Mouse (Mus musculus) MEL (cell line): ENCODE measurements around the gene Lrp3. TPM values are rescaled to one million over a fixed set of nuclear protein-coding genes. Genes with fewer than 3 reads are reported as not detected.
A peak's percentile ranks its signal among the peaks of the same experiment; 100 is the strongest.

Experiments
- DNase-seq: peaks from one replicate; pipeline ENCODE4 v3.0.0; 2011; ENCODE audit warnings: low read depth, low spot score
- H3K27ac ChIP-seq: 2 replicates; pipeline ENCODE4 v1.5.1; 2012; ENCODE audit warnings: low read depth, mild to moderate bottlenecking, control low read depth, low read length, moderate library complexity; ENCODE audit not compliant: control insufficient read depth
- H3K27me3 ChIP-seq, 2 experiments: fragments of 150-350 bp in 1 of 2; sonication (generic) in 1 of 2; 2 replicates each; pipeline ENCODE4 v1.6.1; 2012; ENCODE audit warnings: low read length in 2 of 2, mild to moderate bottlenecking in 2 of 2, improper control_type of control experiment in 1 of 2, moderate library complexity in 1 of 2; ENCODE audit not compliant: insufficient read depth in 2 of 2, control insufficient read depth in 1 of 2
- H3K36me3 ChIP-seq, 2 experiments: 2 replicates each; pipeline ENCODE4 v1.6.1; 2012 to 2014; ENCODE audit warnings: low read length in 2 of 2, improper control_type of control experiment in 1 of 2, inconsistent platforms in 1 of 2, mild to moderate bottlenecking in 1 of 2; ENCODE audit not compliant: insufficient read depth in 2 of 2, control insufficient read depth in 1 of 2
- H3K4me1 ChIP-seq, 2 experiments: fragments of 150-350 bp in 1 of 2; sonication (generic) in 1 of 2; 2 replicates each; pipeline ENCODE4 v1.6.1; 2012; ENCODE audit warnings: low read length in 2 of 2, improper control_type of control experiment in 1 of 2, mild to moderate bottlenecking in 1 of 2; ENCODE audit not compliant: insufficient read depth in 2 of 2, control insufficient read depth in 1 of 2
- H3K4me3 ChIP-seq, 2 experiments: fragments of 150-350 bp in 1 of 2; sonication (generic) in 1 of 2; 2 replicates each; pipeline ENCODE4 v1.5.1; 2012; ENCODE audit warnings: low read depth in 2 of 2, low read length in 2 of 2, mild to moderate bottlenecking in 2 of 2, moderate library complexity in 2 of 2, control low read depth in 1 of 2, improper control_type of control experiment in 1 of 2; ENCODE audit not compliant: control insufficient read depth in 1 of 2, insufficient read depth in 1 of 2
- H3K79me2 ChIP-seq: 2 replicates; pipeline ENCODE4 v1.6.1; 2012; ENCODE audit warnings: mild to moderate bottlenecking, low read length, moderate library complexity; ENCODE audit not compliant: control insufficient read depth, poor library complexity, insufficient read depth
- H3K9ac ChIP-seq: 2 replicates; pipeline ENCODE4 v1.6.1; 2012; ENCODE audit warnings: low read depth, mild to moderate bottlenecking, control low read depth, low read length, moderate library complexity; ENCODE audit not compliant: control insufficient read depth, poor library complexity, severe bottlenecking
- H3K9me3 ChIP-seq: fragments of 150-350 bp; sonication (generic); replicated peaks from 2 replicates; pipeline ENCODE4 v1.6.1; 2012; ENCODE audit warnings: mild to moderate bottlenecking, low read length, improper control_type of control experiment, moderate library complexity; ENCODE audit not compliant: insufficient read depth
- BHLHE40 ChIP-seq: IDR thresholded peaks from 2 replicates; pipeline ENCODE4 v1.6.1; 2012; ENCODE audit warnings: low read depth, mild to moderate bottlenecking, inconsistent platforms, low read length, improper control_type of control experiment, borderline replicate concordance
- E2F4 ChIP-seq: IDR thresholded peaks from 2 replicates; pipeline ENCODE4 v1.6.1; 2011; ENCODE audit warnings: low read depth, low read length, improper control_type of control experiment, borderline replicate concordance
- ELF1 ChIP-seq: IDR thresholded peaks from 2 replicates; pipeline ENCODE4 v1.6.1; 2014; ENCODE audit warnings: low read depth, mild to moderate bottlenecking, inconsistent platforms, low read length, improper control_type of control experiment, moderate library complexity
- EP300 ChIP-seq, 2 experiments: IDR thresholded peaks; 2 replicates each; pipeline ENCODE4 v1.6.1; 2011; ENCODE audit warnings: improper control_type of control experiment in 2 of 2, low read length in 2 of 2, low read depth in 1 of 2, mild to moderate bottlenecking in 1 of 2
- ETS1 ChIP-seq: IDR thresholded peaks from 2 replicates; pipeline ENCODE4 v1.6.1; 2012; ENCODE audit warnings: low read depth, mild to moderate bottlenecking, inconsistent platforms, low read length, improper control_type of control experiment, moderate library complexity
- GATA1 ChIP-seq: IDR thresholded peaks from 2 replicates; pipeline ENCODE4 v1.6.1; 2011; ENCODE audit warnings: low read depth, low read length, improper control_type of control experiment
- HCFC1 ChIP-seq: IDR thresholded peaks from 2 replicates; pipeline ENCODE4 v1.6.1; 2012; ENCODE audit warnings: low read depth, mild to moderate bottlenecking, inconsistent platforms, low read length, improper control_type of control experiment, moderate library complexity
- KAT2A ChIP-seq: conservative IDR thresholded peaks from 2 replicates; pipeline ENCODE4 v1.6.1; 2012; ENCODE audit warnings: low read depth, low read length, improper control_type of control experiment, inconsistent platforms
- MAZ ChIP-seq: IDR thresholded peaks from 2 replicates; pipeline ENCODE4 v1.6.1; 2012; ENCODE audit warnings: low read depth, mild to moderate bottlenecking, inconsistent platforms, low read length, improper control_type of control experiment
- MEF2A ChIP-seq: IDR thresholded peaks from 2 replicates; pipeline ENCODE4 v1.6.1; 2014; ENCODE audit warnings: low read depth, mild to moderate bottlenecking, inconsistent platforms, low read length, improper control_type of control experiment; ENCODE audit not compliant: poor library complexity, insufficient replicate concordance, severe bottlenecking; ENCODE audit errors: extremely low read depth
- NELFE ChIP-seq: IDR thresholded peaks from 2 replicates; pipeline ENCODE4 v1.6.1; 2011; ENCODE audit warnings: low read depth, low read length, improper control_type of control experiment
- NRF1 ChIP-seq: IDR thresholded peaks from 2 replicates; pipeline ENCODE4 v1.6.1; 2014; ENCODE audit warnings: low read depth, mild to moderate bottlenecking, inconsistent platforms, low read length, improper control_type of control experiment, moderate library complexity; ENCODE audit not compliant: poor library complexity, insufficient read depth, severe bottlenecking
- POLR2AphosphoS5 ChIP-seq: IDR thresholded peaks from 2 replicates; pipeline ENCODE4 v1.6.1; 2012; ENCODE audit warnings: low read depth, borderline replicate concordance, mild to moderate bottlenecking, inconsistent platforms, low read length, moderate library complexity, mixed read lengths
- SIN3A ChIP-seq: IDR thresholded peaks from 2 replicates; pipeline ENCODE4 v1.6.1; 2012; ENCODE audit warnings: low read length, improper control_type of control experiment, inconsistent platforms
- SMC3 ChIP-seq: IDR thresholded peaks from 2 replicates; pipeline ENCODE4 v1.6.1; 2011; ENCODE audit warnings: low read depth, low read length, improper control_type of control experiment
- TAL1 ChIP-seq: IDR thresholded peaks from 2 replicates; pipeline ENCODE4 v1.6.1; 2012; ENCODE audit warnings: mild to moderate bottlenecking, inconsistent platforms, low read length, moderate library complexity, mixed read lengths
- TBP ChIP-seq: IDR thresholded peaks from 2 replicates; pipeline ENCODE4 v1.8.0; 2011; ENCODE audit warnings: low read depth, low read length, improper control_type of control experiment
- TCF12 ChIP-seq: IDR thresholded peaks from 2 replicates; pipeline ENCODE4 v1.6.1; 2014; ENCODE audit warnings: low read depth, mild to moderate bottlenecking, inconsistent platforms, low read length, improper control_type of control experiment, moderate library complexity
- USF1 ChIP-seq: IDR thresholded peaks from 2 replicates; pipeline ENCODE4 v1.6.1; 2014; ENCODE audit warnings: low read depth, mild to moderate bottlenecking, inconsistent platforms, low read length, improper control_type of control experiment, moderate library complexity
- USF2 ChIP-seq, 2 experiments: IDR thresholded peaks; 2 replicates each; pipeline ENCODE4 v1.6.1; 2011 to 2012; ENCODE audit warnings: improper control_type of control experiment in 2 of 2, low read length in 2 of 2, borderline replicate concordance in 1 of 2, inconsistent platforms in 1 of 2, low read depth in 1 of 2, mild to moderate bottlenecking in 1 of 2; ENCODE audit not compliant: insufficient read depth in 1 of 2
- ZC3H11A ChIP-seq: IDR thresholded peaks from 2 replicates; pipeline ENCODE4 v1.6.1; 2012; ENCODE audit warnings: low read depth, mild to moderate bottlenecking, inconsistent platforms, low read length, improper control_type of control experiment
- ZMIZ1 ChIP-seq: IDR thresholded peaks from 2 replicates; pipeline ENCODE4 v1.6.1; 2012; ENCODE audit warnings: low read depth, mild to moderate bottlenecking, inconsistent platforms, low read length, improper control_type of control experiment, moderate library complexity
- polyA plus RNA-seq, 2 experiments: library from polyadenylated mRNA; stranded (reverse) in 1 of 2; unstranded in 1 of 2; fragments of >175 nt in 1 of 2; fragments of >200 nt in 1 of 2; gene quantifications; 2 replicates each; pipeline versions ENCODE4 v1.2.1 to v1.2.4; 2012; ENCODE audit warnings: low replicate concordance in 2 of 2, low read depth in 1 of 2; ENCODE audit not compliant: insufficient read length in 2 of 2, insufficient read depth in 1 of 2, missing spikeins in 1 of 2
- total RNA-seq: library from RNA; depleted of rRNA; stranded (reverse); fragments of 300-350 nt; gene quantifications from 2 replicates; pipeline ENCODE4 v1.2.3, GENCODE M21; 2012

Lrp3 gene
- total and polyA plus RNA-seq, 3 experiments = not detected

DNA sequence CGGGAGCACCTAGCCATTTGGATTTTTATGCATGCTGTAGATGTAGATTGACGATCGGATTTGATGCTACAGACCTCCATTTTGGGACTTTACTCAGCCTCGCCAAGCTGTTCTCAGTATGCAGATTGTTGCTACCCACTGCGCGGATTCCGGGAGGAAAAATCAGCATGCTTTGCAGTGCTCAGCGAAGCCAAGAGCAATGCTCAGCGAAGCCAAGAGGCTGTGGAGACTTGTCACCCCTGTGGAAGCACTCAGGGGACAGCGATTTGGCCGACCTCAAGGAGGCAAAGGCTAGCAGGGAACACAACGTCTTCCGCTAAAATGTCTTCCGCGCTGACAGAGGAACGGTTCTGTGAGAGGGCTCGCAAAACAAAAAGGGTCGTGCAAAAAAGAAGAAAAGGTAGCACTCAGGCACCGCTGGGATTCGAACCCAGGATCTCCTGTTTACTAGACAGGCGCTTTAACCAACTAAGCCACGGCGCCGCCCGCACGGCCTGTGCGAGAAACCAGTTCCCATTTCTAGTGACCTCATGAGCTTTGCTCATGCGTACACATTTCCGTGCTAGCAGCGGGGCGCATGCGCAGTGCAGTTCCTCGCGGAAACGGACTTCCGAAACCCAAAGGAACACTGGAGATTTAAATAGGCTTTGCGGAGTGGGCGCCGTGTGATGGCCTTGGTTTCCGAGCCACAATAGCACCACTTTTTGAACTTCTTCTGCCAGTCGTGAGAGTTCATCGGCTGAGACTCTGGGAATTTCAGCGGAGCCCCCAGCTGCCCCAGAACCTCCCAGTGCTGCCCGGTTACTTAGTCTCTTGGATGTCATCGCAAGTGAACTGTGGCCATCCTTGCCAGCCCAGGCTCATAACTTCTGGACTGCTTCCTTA, 19.3 kb upstream of the Lrp3 start (continued):
- TF ChIP-seq USF2 (IDR thresholded peaks at IDR 0.05; ENCODE audit: borderline replicate concordance in 1 of 2, insufficient read depth in 1 of 2, low read depth in 1 of 2, low read length in 2 of 2) (no peak), ETS1 (no peak), MAZ (peak; percentile 74; the same call in 1 of the 2 replicates), TAL1 (no peak)

DNA sequence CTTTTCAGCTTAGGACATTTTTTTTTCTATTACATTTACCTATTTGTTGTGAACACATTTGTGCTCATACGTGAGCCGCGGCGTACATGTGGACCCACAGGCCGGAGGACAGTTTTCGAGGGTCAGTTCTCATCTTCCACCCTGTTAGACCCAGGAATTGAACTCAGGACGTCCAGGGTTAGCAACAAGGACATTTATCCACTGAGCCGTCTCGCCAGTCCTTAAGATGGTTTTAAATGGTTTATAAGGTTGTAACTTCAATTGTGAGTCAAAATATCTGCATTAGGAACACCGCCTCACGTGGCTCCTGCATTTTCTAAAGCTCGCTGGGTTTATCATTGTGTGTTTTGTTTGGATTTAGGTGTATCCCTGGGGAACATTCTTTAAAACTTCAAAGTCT, 18.6 kb upstream of the Lrp3 start:
- TF ChIP-seq BHLHE40 (no peak), TBP (peak; percentile 92)
- peak; percentile 65 for DNase-seq
- Histone ChIP-seq H3K79me2 (no peaks in the 10 kb centered on the region; the same call in 1 of the 2 replicates), H3K36me3 (peaks cover 0 to 2% of the 10 kb centered on the region in 2 experiments; a peak in 2 of 4 replicates), H3K27me3 (no peaks in the 10 kb centered on the region), H3K4me1 (peaks cover 0 to 9% of the 10 kb centered on the region in 2 experiments; a peak in 1 of 4 replicates), H3K9ac (peak overlapping the region; percentile 82), H3K27ac (peak overlapping the region; percentile 88), H3K4me3 (peak overlapping the region; percentile 64 to 79), H3K9me3 (no peaks in the 10 kb centered on the region)

- DNase-seq = no peak
- H3K9ac ChIP-seq = no peak overlapping the region
Measured at GRCm38 (mm10) chr7:35232796-35233455, 17.6 kb upstream of the Lrp3 start.

More at GRCm38 (mm10) chr7:35232796-35233455, 17.6 kb upstream of the Lrp3 start:
- TF ChIP-seq NELFE (no peak), GATA1 (no peak), ZC3H11A (no peak), SMC3 (no peak), POLR2AphosphoS5 (no peak), ELF1 (no peak), SIN3A (no peak), MEF2A (no peak), USF1 (no peak), NRF1 (no peak), E2F4 (no peak), ZMIZ1 (no peak), EP300 (IDR thresholded peaks at IDR 0.05; ENCODE audit: low read depth in 1 of 2, low read length in 2 of 2) (no peak), BHLHE40 (no peak), TCF12 (no peak), HCFC1 (no peak), KAT2A (no peak)
- TF ChIP-seq, all 39 proteins: peak for 0
- H3K79me2 ChIP-seq = no peaks in the 10 kb centered on the region; the same call in 1 of the 2 replicates
- no peak overlapping the region for H3K4me3 ChIP-seq
- no peaks in the 10 kb centered on the region for H3K9me3 ChIP-seq
- H3K27me3 ChIP-seq = no peaks in the 10 kb centered on the region
- H3K27ac ChIP-seq = no peak overlapping the region
- peaks cover 0 to 9% of the 10 kb centered on the region in 2 experiments; a peak in 1 of 4 replicates for H3K4me1 ChIP-seq
- H3K36me3 ChIP-seq = peaks cover 0 to 2% of the 10 kb centered on the region in 2 experiments; a peak in 2 of 4 replicates
